Mouse (Mus musculus) cerebellum, adult 18-20 months (tissue): ENCODE data around the gene Tet1.

Source experiments
- DNase-seq, 2 experiments: peaks; one replicate each; pipeline ENCODE4 v3.0.0; 2021

Tet1 gene

GRCm38 (mm10) chr10:62886799-62887591, 21.8 kb downstream of the Tet1 start:
- peak; percentile 64 to 70 for DNase-seq

- DNase-seq = peak in 1 of 2 experiments; percentile 8
These were observed 22.6 kb downstream of the Tet1 start for GRCm38 (mm10) chr10:62885969-62886798.

DNA sequence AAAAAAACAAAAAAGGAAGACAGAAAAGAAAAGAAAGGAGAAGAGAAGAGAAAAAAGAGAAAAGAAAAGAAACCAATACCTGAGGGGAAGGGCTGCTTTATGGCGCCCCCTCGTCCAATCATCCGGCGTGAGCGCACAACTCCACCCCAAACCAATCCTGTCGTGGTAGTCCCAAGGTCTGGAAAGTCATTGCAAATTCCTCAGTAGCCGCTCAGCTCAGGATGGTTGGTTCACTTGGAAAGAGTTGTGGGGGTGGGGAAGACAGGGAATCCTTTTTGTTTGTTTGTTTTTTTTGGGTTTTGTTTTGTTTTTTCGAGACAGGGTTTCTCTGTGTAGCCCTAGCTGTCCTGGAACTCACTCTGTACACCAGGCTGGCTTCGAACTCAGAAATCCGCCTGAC, 23.3 kb downstream of the Tet1 start:
- DNase-seq = no peak

DNA sequence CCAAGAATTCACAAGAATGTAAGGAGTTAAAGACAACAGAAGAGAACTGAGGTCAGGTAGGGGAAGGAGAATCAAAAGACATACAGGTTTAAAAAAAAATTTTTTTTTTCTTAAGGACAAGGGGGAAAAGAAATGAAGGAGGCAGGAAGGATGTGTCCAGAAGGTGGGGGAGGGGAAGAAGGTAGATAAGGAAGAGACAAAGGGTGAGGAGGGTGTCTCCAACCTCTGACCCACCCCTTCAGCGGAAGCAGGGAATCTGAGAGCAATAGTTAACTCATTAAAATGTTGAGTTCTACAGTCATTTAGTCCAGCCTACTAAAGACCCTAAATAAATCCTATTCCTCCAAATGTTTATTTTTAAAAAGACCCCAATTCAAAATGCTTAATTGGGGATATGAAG, 24.3 kb downstream of the Tet1 start:
- DNase-seq = no peak

DNA sequence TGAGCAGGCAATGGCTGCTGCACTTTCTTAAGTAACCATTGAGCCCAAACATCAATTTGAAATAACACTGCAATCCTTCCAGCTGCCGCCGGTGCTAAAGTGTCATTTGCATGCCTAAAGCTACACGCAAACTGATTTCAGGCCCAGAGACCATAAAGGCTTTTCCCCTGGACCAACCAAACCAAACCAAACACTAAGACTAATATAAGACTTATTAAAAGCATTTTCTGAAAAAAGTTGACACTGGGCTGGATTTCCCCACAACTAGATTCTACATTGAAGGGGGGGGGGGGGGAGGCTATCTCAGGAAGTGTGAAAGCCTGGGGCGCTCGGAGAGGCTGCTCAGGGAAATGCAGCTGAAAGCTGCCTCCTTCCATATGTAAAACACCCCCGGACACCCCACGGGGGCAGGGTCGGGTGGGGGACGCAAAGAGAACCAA, 24.8 kb downstream of the Tet1 start:
- no peak for DNase-seq

DNA sequence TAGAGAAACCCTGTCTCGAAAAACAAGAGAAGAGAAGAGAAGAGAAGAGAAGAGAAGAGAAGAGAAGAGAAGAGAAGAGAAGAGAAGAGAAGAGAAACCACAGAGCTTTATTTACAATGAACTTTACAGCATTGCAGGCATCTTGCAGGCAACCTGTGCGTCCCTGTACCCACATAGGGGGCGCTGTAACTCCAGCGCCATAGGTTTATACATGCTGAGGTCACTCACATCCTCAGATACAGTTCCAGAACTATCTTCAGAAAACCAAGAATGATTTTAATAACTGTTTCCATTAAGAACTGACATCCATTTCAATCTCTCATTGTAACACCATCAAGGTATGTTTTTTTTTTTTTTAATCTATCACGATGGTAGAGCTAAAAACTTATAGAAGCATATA, 27.6 kb downstream of the Tet1 start:
- peak in 1 of 2 experiments; percentile 19 for DNase-seq

DNA sequence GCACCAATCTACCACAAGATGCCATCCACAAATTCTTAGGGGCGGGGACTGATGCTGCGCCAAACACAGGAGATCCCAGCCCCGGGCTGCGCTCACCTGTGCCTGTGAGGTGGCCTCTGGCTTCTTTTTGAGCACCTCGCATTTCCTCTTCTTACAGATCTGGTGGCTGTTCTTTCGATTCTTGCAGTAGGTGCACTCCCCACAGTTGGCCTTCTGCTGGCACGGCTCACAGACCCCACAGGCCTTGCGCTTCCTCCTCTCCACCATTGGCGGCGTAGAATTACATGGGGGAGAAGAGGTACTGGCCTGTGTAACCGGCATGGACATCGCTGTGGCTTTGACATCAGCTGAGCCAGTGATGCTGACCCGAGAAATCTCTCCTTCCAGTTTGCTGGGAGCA, 30.7 kb downstream of the Tet1 start:
- DNase-seq = no peak

DNA sequence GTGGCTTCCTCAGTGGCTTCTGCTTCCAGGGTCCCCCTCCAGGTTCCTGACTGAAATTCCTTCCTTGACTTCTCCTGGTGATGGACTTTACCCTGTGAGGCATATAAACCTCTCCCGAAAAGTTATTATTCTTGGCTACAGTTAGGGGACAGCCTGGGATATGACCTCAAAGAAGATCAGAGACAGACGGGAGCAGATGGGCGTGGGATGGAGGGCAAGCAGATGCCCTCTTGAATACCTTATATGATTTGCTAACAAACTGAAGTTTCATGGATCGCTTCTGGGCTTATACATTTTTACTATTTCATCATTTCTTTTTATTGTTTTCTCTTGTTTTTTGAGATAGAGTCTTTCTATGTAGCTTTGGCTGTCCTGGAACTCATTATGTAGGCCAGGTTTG, 33.2 kb downstream of the Tet1 start:
- DNase-seq = no peak

DNA sequence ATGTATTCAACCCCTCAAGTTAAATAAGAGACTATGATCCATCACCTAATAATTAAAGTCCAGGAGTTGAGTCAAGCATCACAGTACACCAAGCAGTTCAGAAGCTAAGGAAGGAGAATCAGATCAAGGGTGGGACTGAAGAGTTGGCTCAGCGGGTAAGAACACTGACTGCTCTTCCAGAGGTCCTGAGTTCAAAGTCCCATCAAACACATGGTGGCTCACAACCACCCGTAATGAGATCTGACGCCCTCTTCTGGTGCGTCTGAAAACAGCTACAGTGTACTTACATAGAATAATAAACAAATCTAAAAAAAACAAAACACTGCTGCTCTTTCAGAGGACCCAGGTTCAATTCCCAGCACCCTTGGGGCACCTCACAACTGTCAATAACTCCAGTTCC, 34.0 kb downstream of the Tet1 start:
- DNase-seq = no peak

DNA sequence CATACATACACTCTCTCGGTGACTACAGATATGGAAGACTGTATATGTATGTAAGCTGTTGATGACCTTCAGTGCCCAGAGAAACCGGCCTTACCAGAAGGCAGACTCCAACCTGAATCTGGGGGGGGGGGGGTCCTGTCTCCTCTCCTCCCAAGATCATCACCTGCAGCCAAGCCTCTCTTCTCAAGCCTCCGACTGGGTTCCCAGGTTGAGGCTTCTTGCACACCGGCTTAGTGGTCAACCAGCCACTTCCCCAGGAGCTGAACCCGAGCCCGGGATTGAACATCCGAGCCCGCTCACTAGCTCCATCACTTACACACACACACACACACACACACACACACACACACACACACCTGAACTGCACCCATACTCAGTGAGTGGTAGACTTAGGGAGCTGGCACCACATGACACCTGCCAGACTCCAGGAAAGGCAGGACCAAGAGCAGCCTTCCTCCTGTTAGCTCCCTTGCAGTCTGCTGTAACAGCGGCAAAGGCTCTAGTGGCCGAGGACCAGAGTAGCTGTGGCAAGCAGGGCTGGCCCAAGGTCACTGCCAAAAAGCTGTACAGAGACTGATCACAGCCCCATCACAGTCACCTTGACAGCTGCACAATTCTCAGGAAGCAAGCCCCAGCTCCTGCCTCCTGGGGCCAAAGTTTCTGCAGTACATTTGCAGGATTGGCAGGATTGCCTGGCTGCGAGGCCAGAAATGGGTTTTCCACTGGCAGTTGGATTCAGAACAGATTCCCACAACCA, 42.6 kb downstream of the Tet1 start:
- peak; percentile 64 to 69 for DNase-seq

- peak; percentile 84 to 89 for DNase-seq
These were observed 43.4 kb downstream of the Tet1 start for GRCm38 (mm10) chr10:62865167-62866034.

- peak in 1 of 2 experiments; percentile 30 for DNase-seq
These were observed 45.2 kb downstream of the Tet1 start for GRCm38 (mm10) chr10:62863563-62863962.

DNA sequence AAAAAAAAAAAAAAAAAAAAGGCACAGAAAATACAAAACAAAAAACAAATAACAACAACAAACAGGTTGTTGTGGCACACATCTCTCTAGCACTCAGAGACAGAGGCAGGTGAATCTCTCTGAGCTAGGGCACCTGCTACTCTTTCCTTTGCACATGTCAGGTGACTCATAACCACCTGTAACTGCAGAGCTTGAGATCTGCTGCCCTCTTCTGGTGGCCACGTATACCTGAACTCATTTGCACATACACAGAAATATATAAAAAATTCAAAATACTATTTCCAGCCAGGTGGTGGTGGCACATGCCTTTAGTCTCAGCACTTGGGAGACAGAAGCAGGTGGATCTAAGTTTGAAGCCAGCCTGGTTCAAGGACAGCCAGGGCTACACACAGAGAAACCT, 46.4 kb downstream of the Tet1 start:
- no peak for DNase-seq

DNA sequence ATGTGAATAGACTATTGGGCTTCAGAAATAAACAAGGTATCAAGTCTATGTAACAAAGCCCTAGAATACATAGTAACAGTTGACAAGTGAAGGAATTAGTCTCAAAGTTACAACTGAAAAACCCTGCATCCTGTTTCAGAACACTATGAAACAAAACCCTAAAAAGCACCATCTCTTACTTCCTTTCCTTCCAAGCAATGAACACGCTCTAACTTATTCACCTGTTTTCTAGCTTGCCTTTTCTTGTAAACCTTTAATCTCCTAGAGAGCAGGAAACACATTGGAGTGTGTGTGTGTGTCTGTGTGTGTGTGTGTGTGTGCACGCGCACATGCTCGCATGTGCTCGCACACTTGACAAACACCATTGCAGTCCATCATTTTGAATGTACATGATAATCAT, 49.8 kb downstream of the Tet1 start:
- DNase-seq = no peak

DNA sequence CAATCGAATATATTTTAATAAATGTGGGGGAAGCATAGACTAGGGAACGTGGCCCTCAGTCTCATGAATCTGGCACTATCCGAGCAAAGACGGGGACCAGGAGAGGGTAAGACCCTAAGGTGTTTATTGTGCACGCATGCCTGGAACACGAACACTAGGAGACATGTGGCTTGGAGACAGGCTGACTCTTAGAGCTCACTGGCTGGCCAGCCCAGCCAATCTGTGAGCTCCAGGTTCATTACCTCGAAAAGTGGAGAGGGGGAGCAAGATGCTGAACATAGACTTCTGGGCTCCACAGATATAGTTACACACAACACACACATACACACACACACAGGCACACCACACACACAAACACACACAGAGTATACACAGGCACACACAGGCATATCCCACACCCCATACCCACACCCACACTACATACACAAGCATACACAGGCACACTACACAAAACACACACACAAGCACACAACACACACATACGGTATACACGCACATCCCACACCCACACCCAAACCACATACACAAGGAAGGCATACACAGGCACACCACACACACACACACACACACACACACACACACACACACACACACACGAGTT, 52.0 kb downstream of the Tet1 start:
- DNase-seq = peak in 1 of 2 experiments; percentile 26

DNA sequence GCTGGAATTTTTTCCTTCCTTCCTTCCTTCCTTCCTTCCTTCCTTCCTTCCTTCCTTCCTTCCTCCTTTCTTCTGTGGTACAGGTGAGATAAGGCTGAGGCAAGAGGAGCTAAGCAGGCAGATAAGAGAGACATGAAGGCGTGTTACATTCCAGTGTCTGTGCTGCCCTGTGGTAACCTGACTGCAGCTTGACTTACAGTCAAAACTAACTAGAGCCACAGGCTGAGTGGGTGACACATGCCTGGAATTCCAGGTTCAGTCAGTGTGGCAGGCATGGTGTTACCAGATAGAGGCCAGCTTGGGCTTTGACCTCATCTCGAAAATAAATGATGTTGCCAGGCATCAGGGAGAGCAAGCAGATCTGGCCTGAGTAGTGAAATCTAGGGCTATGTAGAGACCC, 53.8 kb downstream of the Tet1 start:
- DNase-seq = no peak

- no peak for DNase-seq
These were observed 54.2 kb downstream of the Tet1 start for GRCm38 (mm10) chr10:62854581-62854980.

- no peak for DNase-seq
These were observed 57.2 kb downstream of the Tet1 start for GRCm38 (mm10) chr10:62851578-62851977.

- DNase-seq = no peak
These were observed 57.8 kb downstream of the Tet1 start for GRCm38 (mm10) chr10:62851025-62851424.

DNA sequence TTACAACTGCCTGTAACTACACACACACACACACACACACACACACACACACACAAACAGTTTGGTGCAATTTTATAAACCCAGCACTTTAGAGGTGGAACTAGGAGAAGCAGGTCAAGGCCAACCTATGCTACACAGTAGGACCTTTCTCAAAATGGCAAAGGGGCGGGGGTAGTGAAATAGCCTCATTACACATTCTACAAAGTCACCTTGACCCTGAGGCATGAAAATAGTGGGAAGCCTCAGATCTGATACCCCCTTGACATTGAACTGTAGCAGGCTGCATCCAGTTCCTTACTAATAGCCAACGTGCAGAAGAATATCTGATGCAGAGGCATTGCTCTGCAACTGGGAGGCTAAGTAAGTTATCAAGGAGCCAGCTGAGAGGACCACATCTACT, 60.0 kb downstream of the Tet1 start:
- no peak for DNase-seq

DNA sequence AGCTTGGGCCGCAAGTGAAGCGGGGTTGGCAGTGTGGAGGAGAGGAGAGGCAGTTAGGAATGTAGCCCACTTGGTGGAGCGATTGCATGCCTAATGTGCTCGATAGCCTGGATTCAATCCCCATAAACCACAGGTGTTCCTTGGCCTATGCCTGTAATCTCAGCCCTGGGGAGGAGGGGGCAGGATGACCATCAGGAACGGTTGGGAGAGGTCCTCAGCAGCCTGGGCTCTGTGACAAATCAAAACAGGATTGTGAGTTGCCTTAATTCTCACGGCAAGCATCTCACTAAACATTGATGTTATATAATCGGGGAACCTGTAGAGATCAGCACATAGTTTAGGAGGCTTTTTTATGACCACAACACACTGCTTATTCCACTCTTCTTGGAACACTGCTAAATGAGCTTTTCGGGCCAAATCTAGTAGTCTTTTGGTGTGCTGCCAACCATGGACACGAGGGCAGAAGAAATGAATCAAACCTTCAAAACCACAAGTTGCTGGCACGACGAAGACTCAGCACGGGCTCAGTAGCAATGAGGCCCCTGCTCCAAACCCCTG, 61.6 kb downstream of the Tet1 start:
- DNase-seq = peak; percentile 70 to 78
